Mouse (Mus musculus) neural tube, embryonic 12.5 days (tissue): ENCODE measurements around the gene Acad11. TPM values are rescaled to one million over a fixed set of nuclear protein-coding genes. Genes with fewer than 3 reads are reported as not detected.

Experiments used
- ATAC-seq: fragments of 200-750 bp; cut with Nextera tagmentation; 2 replicates; pipeline ENCODE4 v1.8.0; 2017; ENCODE audit warnings: low read depth, mild to moderate bottlenecking, moderate TSS enrichment, moderate library complexity; ENCODE audit not compliant: low FRiP score
- H3K27ac ChIP-seq: fragments of 300-500 bp; sonication (generic); 2 replicates; pipeline ENCODE4 v1.5.1; 2016
- H3K27me3 ChIP-seq: fragments of 300-500 bp; sonication (generic); replicated peaks from 2 replicates; pipeline ENCODE4 v1.6.1; 2016; ENCODE audit warnings: mild to moderate bottlenecking
- H3K36me3 ChIP-seq: fragments of 300-500 bp; sonication (generic); 2 replicates; pipeline ENCODE4 v1.6.1; 2016; ENCODE audit warnings: mild to moderate bottlenecking
- H3K4me1 ChIP-seq: fragments of 300-500 bp; sonication (generic); 2 replicates; pipeline ENCODE4 v1.6.1; 2016
- H3K4me2 ChIP-seq: fragments of 300-500 bp; sonication (generic); replicated peaks from 2 replicates; pipeline ENCODE4 v1.6.1; 2016; ENCODE audit warnings: mild to moderate bottlenecking
- H3K4me3 ChIP-seq: fragments of 300-500 bp; sonication (generic); 2 replicates; pipeline ENCODE4 v1.5.1; 2016
- H3K9ac ChIP-seq: fragments of 300-500 bp; sonication (generic); 2 replicates; pipeline ENCODE4 v1.6.1; 2016; ENCODE audit warnings: mild to moderate bottlenecking
- H3K9me3 ChIP-seq: fragments of 300-500 bp; sonication (generic); 2 replicates; pipeline ENCODE4 v1.6.1; 2016; ENCODE audit warnings: mild to moderate bottlenecking
- WGBS: fragments of 180-500 bp; shearing (Covaris S2); methylation state at CpG from one replicate; pipeline ENCODE4 v1.1.7; 2016; 5-methylcytosine and 5-hydroxymethylcytosine counted together
- polyA plus RNA-seq: library from polyadenylated mRNA; unstranded; fragments of >200 nt; fragmentation: Nextera tagmentation; extraction: Ambion mirVana; gene quantifications from 2 replicates; pipeline ENCODE4 v1.2.1, GENCODE M21; 2016

Gene Acad11
- polyA plus RNA-seq, 1 experiment from 2014 or later = 9.2 TPM

DNA sequence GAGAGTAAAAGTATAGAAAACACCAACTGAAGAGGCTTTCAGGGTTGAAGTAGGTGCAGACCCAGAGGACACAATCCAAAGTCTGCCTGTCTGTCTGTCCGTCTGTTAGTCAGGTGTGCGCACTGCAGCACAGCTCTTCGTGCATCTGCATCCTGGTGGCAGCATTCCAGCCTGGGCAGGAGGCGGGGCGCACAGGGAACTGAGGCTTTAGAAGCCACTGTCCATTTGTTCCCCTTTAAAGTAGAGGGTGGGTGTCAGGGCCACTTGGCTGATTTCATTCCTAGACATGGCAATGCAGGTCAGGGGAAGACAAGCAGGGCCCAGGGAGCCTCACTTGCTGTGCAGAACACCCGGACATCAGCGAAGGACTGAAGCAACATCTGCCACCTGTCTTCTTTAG, 94.1 kb downstream of the Acad11 start:
- Histone ChIP-seq H3K27ac (no peak overlapping the region), H3K4me1 (no peaks in the 10 kb centered on the region), H3K27me3 (no peaks in the 10 kb centered on the region), H3K4me2 (no peak overlapping the region), H3K4me3 (no peak overlapping the region), H3K9ac (no peak overlapping the region), H3K9me3 (no peaks in the 10 kb centered on the region), H3K36me3 (peaks cover 97% of the 10 kb centered on the region)
- 96% methylated on average over 7 of the region's 7 CpGs for WGBS
- ATAC-seq = no peak

DNA sequence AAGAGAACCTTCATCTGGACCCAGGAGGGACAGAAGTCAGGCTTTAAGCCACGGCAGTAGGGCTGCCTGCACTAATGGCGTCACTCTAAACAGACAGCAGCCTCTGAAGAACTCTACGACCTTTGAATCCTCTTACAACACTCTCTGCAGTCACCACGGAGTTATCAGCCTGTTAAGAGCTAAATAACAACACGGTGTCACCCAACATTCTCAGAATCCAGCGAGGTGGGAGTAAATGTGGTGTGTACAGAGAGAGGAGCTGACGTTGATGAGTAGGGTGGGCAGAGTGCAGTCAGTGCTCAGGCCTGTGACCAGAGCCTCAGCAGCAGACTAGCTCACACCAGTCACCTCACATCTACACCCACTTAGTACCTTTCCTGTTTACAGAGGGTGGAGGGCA, 97.9 kb downstream of the Acad11 start:
- H3K36me3 ChIP-seq = peaks cover 91% of the 10 kb centered on the region
- H3K9me3 ChIP-seq = no peaks in the 10 kb centered on the region
- WGBS = 82% methylated on average over 7 of the region's 7 CpGs
- H3K4me2 ChIP-seq = no peak overlapping the region
- H3K27me3 ChIP-seq = no peaks in the 10 kb centered on the region
- H3K27ac ChIP-seq = no peak overlapping the region
- H3K4me3 ChIP-seq = no peak overlapping the region
- ATAC-seq = no peak
- H3K4me1 ChIP-seq = no peaks in the 10 kb centered on the region
- no peak overlapping the region for H3K9ac ChIP-seq

DNA sequence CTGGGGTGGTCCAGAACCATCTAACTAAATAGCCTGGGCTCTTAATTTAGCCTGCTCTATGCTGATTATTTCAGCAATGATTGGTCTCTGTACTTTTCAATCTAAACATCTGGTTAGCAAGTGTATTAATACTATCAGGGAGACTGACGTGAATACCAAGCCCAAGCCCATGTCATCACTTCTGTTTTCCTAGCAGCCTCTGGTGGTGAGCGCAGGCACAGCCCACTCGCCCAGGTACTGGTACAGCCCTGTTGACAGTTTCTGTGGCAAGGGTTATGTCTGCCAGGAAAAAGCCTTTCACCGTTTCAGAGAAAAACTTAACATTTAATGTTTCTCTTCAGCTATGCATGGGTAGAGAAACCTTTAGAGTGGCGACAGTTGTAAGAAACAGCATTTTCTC, 101.0 kb downstream of the Acad11 start:
- Histone ChIP-seq H3K9me3 (no peaks in the 10 kb centered on the region), H3K4me2 (no peak overlapping the region), H3K27me3 (no peaks in the 10 kb centered on the region), H3K27ac (no peak overlapping the region), H3K4me1 (no peaks in the 10 kb centered on the region), H3K4me3 (no peak overlapping the region), H3K36me3 (peaks cover 84% of the 10 kb centered on the region), H3K9ac (no peak overlapping the region)
- 88% methylated on average over 5 of the region's 5 CpGs for WGBS
- ATAC-seq = no peak

DNA sequence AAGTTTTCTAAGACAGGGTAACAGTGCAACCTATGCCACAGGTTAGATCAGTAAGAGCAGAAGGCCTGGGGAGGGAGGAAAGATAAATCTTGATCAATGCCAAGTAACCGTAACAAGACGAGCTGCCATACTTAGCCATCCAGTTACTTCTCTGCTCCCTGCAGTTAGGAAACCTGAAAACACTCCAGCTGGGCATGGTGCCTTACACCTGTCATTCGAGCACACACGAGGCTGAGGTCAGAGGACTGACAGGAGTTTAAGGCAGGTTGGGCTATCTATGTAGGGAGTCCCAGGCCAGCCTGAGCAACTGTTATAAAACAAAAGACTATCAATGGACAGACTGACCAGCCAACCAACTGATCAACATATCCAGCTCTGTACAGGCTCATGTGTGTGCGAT, 102.7 kb downstream of the Acad11 start:
- Histone ChIP-seq H3K27me3 (no peaks in the 10 kb centered on the region), H3K4me1 (no peaks in the 10 kb centered on the region), H3K36me3 (peaks cover 81% of the 10 kb centered on the region), H3K27ac (no peak overlapping the region), H3K9ac (no peak overlapping the region), H3K9me3 (no peaks in the 10 kb centered on the region), H3K4me2 (no peak overlapping the region), H3K4me3 (no peak overlapping the region)
- ATAC-seq = no peak
- 95% methylated on average over 5 of the region's 5 CpGs for WGBS

DNA sequence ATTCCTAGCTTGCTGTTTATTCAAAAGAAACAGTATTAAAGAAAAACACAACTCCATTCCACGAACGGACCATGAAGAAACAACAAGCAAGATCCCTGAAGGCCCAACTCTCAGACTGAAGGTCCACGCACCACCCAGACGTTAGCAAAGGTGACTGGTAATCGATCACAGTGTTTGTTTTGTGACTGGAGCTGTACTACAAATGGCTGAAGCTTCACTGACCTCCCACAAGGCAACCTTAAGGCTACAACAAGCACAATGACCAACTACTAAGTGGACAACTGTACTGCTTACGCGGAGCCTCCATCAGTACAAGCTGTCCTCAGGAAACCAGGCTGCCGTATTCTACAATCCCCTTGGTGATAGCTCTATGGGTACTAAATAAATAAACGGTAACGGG, 106.8 kb downstream of the Acad11 start:
- H3K9ac ChIP-seq = no peak overlapping the region
- no peaks in the 10 kb centered on the region for H3K27me3 ChIP-seq
- H3K36me3 ChIP-seq = peaks cover 76% of the 10 kb centered on the region
- WGBS = 96% methylated on average over 10 of the region's 10 CpGs
- no peak overlapping the region for H3K4me2 ChIP-seq
- no peak overlapping the region for H3K27ac ChIP-seq
- no peaks in the 10 kb centered on the region for H3K9me3 ChIP-seq
- no peak for ATAC-seq
- H3K4me1 ChIP-seq = no peaks in the 10 kb centered on the region
- no peak overlapping the region for H3K4me3 ChIP-seq

DNA sequence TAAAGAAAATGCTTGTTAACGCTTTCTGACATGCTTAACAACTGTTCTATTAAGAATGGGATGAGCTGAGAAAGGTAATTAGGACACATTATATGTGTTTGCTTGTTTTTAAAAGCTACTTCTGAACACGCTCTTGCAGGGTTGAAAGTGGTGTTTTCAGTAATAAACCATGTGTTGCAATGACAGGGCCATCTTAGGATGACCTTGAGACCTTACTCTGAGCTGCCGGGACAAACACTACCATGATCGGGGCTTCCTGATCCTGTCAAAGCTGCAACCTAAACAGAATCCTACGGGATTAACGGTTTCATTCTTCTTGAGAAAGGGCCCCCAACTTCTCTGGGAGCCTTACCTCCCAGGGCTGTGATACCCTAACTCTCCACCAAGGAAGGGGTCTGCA, 108.5 kb downstream of the Acad11 start:
- no peaks in the 10 kb centered on the region for H3K9me3 ChIP-seq
- no peak for ATAC-seq
- H3K27ac ChIP-seq = no peak overlapping the region
- H3K27me3 ChIP-seq = no peaks in the 10 kb centered on the region
- no peak overlapping the region for H3K4me3 ChIP-seq
- no peak overlapping the region for H3K4me2 ChIP-seq
- H3K36me3 ChIP-seq = peaks cover 77% of the 10 kb centered on the region
- H3K9ac ChIP-seq = no peak overlapping the region
- H3K4me1 ChIP-seq = no peaks in the 10 kb centered on the region
- 93% methylated on average over 6 of the region's 6 CpGs for WGBS

DNA sequence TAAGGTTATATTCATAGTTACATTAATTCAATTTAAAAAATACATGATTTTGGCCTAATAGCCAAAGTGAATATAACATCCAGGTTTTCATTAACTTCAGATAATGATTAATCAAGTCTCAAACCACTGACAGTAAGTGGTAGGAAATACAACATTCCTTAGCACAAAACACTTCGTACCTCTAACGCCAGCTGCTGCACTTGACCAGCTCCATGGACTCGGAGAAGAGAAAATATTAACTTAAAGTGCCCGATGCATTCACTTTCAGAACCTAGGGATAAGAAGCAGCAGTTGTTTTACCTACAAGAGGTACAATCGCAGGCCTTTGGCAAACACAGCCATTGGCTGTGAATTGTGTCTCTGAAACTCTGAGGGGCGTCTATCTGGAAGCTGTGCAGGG, 109.2 kb downstream of the Acad11 start:
- Histone ChIP-seq H3K36me3 (peaks cover 76% of the 10 kb centered on the region), H3K4me1 (no peaks in the 10 kb centered on the region), H3K27ac (no peak overlapping the region), H3K9ac (no peak overlapping the region), H3K9me3 (no peaks in the 10 kb centered on the region), H3K4me2 (no peak overlapping the region), H3K27me3 (no peaks in the 10 kb centered on the region), H3K4me3 (no peak overlapping the region)
- ATAC-seq = no peak
- WGBS = 94% methylated on average over 6 of the region's 6 CpGs

Other genes starting within 250 kb of the Acad11 start
- gene Nphp3, start 60.8 kb upstream of the Acad11 start, polyA plus RNA-seq = 5.6 and 6.2 TPM in 2 replicates
- gene Gm28305, start 22.7 kb upstream of the Acad11 start, polyA plus RNA-seq = not detected in 2 replicates
- 61.1 and 63.5 TPM in 2 replicates for gene Uba5, start 243 bp upstream of the Acad11 start, polyA plus RNA-seq
- gene Ackr4, start 63.6 kb downstream of the Acad11 start, polyA plus RNA-seq = 0.48 and 0.83 TPM in 2 replicates
- gene Dnajc13, start 199.6 kb downstream of the Acad11 start, polyA plus RNA-seq = 19.3 and 20.0 TPM in 2 replicates